ENCODE assay signal across 8 mouse cellular contexts in genomic region chr3:88023192-88024074, GRCm38 (mm10). TPM values are rescaled to one million over a fixed set of nuclear protein-coding genes. Genes with fewer than 3 reads are reported as not detected.
DNase-seq lines count a peak whose midpoint lies in the region; ATAC-seq lines count a peak whose summit lies in the region.

No protein-coding gene starts in this region.

- DNase-seq in heart, postnatal 36 days: no peak
- no peak for DNase-seq in intestine, embryonic 14.5 days (ENCODE audit: low spot score)
- no peak for DNase-seq in thymus, postnatal 0 days (ENCODE audit: low spot score)
- DNase-seq in layer of hippocampus, postnatal 25 days (ENCODE audit: extremely low spot score in 1 of 2, low spot score in 1 of 2): no peak

- WGBS in heart, embryonic 12.5 days: under 1% methylated on average over 81 of the region's 81 CpGs
- WGBS in embryonic facial prominence, embryonic 12.5 days: under 1% methylated on average over 81 of the region's 81 CpGs
- under 1% methylated on average over 79 of the region's 81 CpGs for WGBS in intestine, embryonic 14.5 days
- WGBS in midbrain, embryonic 15.5 days: under 1% methylated on average over 81 of the region's 81 CpGs

- peak overlapping the region; percentile 98 for H3K4me2 ChIP-seq in heart, embryonic 12.5 days
- peak overlapping the region; percentile 89 for H3K4me2 ChIP-seq in embryonic facial prominence, embryonic 12.5 days (replicated peaks)
- peak overlapping the region; percentile 94 for H3K4me2 ChIP-seq in intestine, embryonic 14.5 days (ENCODE audit: low read length)
- peak overlapping the region; percentile 64 for H3K4me2 ChIP-seq in midbrain, embryonic 15.5 days

- H3K9ac ChIP-seq in heart, embryonic 12.5 days: peak overlapping the region; percentile 56
- 0 out of 2 replicates have a peak overlapping the region, but pooled peaks have one; percentile 11 for H3K9ac ChIP-seq in embryonic facial prominence, embryonic 12.5 days
- H3K9ac ChIP-seq in intestine, embryonic 14.5 days (ENCODE audit: low read length): peak overlapping the region; percentile 14; the same call in 1 of the 2 replicates
- peak overlapping the region; percentile 29 for H3K9ac ChIP-seq in midbrain, embryonic 15.5 days

- peaks cover 20% of the 10 kb centered on the region for H3K4me1 ChIP-seq in heart, embryonic 12.5 days (replicated peaks)
- H3K4me1 ChIP-seq in embryonic facial prominence, embryonic 12.5 days: peaks cover 17% of the 10 kb centered on the region
- peaks cover 7% of the 10 kb centered on the region for H3K4me1 ChIP-seq in intestine, embryonic 14.5 days (replicated peaks; ENCODE audit: control insufficient read depth, insufficient read depth, low read length)
- H3K4me1 ChIP-seq in midbrain, embryonic 15.5 days: peaks cover 20% of the 10 kb centered on the region

- H3K36me3 ChIP-seq in heart, embryonic 12.5 days: no peaks in the 10 kb centered on the region
- H3K36me3 ChIP-seq in embryonic facial prominence, embryonic 12.5 days: no peaks in the 10 kb centered on the region
- no peaks in the 10 kb centered on the region for H3K36me3 ChIP-seq in intestine, embryonic 14.5 days (ENCODE audit: control insufficient read depth, insufficient read depth, low read length)
- H3K36me3 ChIP-seq in midbrain, embryonic 15.5 days (replicated peaks): no peaks in the 10 kb centered on the region

- H3K27ac ChIP-seq in heart, embryonic 12.5 days (ENCODE audit: poor library complexity, severe bottlenecking): no peak overlapping the region
- H3K27ac ChIP-seq in embryonic facial prominence, embryonic 12.5 days: no peak overlapping the region
- no peak overlapping the region for H3K27ac ChIP-seq in intestine, embryonic 14.5 days (ENCODE audit: low read depth)
- no peak overlapping the region for H3K27ac ChIP-seq in midbrain, embryonic 15.5 days

- peaks cover 77% of the 10 kb centered on the region for H3K27me3 ChIP-seq in heart, embryonic 12.5 days (replicated peaks)
- H3K27me3 ChIP-seq in embryonic facial prominence, embryonic 12.5 days: peaks cover 74% of the 10 kb centered on the region
- peaks cover 79% of the 10 kb centered on the region for H3K27me3 ChIP-seq in intestine, embryonic 14.5 days (replicated peaks; ENCODE audit: control insufficient read depth, insufficient read depth, low read length)
- H3K27me3 ChIP-seq in midbrain, embryonic 15.5 days (replicated peaks): peaks cover 67% of the 10 kb centered on the region

- intact Hi-C loops in heart, postnatal 36 days (cut with DNase I): loop anchor here (2.0 kb wide), 2 partner anchors 15 to 35 kb away; partner anchors contain the start of gene Naxe

- H3K9me3 ChIP-seq in heart, embryonic 12.5 days (replicated peaks): peaks cover 9% of the 10 kb centered on the region
- H3K9me3 ChIP-seq in embryonic facial prominence, embryonic 12.5 days: no peaks in the 10 kb centered on the region
- peaks cover 6% of the 10 kb centered on the region for H3K9me3 ChIP-seq in intestine, embryonic 14.5 days (ENCODE audit: control insufficient read depth, low read length)
- no peaks in the 10 kb centered on the region for H3K9me3 ChIP-seq in midbrain, embryonic 15.5 days

- peak overlapping the region; percentile 56 for H3K4me3 ChIP-seq in heart, embryonic 12.5 days
- H3K4me3 ChIP-seq in embryonic facial prominence, embryonic 12.5 days: peak overlapping the region; percentile 46
- H3K4me3 ChIP-seq in intestine, embryonic 14.5 days (ENCODE audit: low read depth, low read length): peak overlapping the region; percentile 47
- peak overlapping the region; percentile 48 for H3K4me3 ChIP-seq in midbrain, embryonic 15.5 days

- ATAC-seq in heart, embryonic 12.5 days (ENCODE audit: insufficient number of reproducible peaks, low FRiP score): peak; percentile 46; the same call in 1 of the 2 replicates
- ATAC-seq in CD4-positive, CD25-positive, alpha-beta regulatory T cell, adult 4 months: peak; percentile 56
- ATAC-seq in embryonic facial prominence, embryonic 12.5 days (ENCODE audit: insufficient number of reproducible peaks, insufficient read depth, low FRiP score, low TSS enrichment): peak; percentile 48; the same call in 1 of the 2 replicates
- ATAC-seq in intestine, embryonic 14.5 days (replicated peaks; ENCODE audit: low FRiP score, low TSS enrichment, low read depth): no peak; the same call in none of the 2 replicates
- peak; percentile 84 for ATAC-seq in midbrain, embryonic 15.5 days (replicated peaks)

RNA-seq across cellular contexts. Expression of gene Hapln2, which starts 4.0 kb away (rescaled TPM):
- 0.08 and 0.17 TPM in 2 replicates for polyA plus RNA-seq in heart, embryonic 12.5 days (2016; fragmentation: Nextera tagmentation; extraction: Ambion mirVana)
- not detected for total RNA-seq in heart, postnatal 36 days (2021)
- under 1 TPM in 1 of 2 experiments, not detected in 1; 0.17 TPM for polyA plus RNA-seq in CD4-positive, CD25-positive, alpha-beta regulatory T cell, adult 4 months (2017; shearing (Covaris generic))
- polyA plus RNA-seq in embryonic facial prominence, embryonic 12.5 days (2016; fragmentation: Nextera tagmentation; extraction: Ambion mirVana): 0.09 and 0.34 TPM in 2 replicates
- polyA plus RNA-seq in intestine, embryonic 14.5 days (2014; fragmentation: Nextera tagmentation; extraction: Ambion mirVana): 0.13 TPM in 1 of 2 replicates, not detected in the other
- 0.71 and 0.82 TPM in 2 replicates for polyA plus RNA-seq in midbrain, embryonic 15.5 days (2015; fragmentation: Nextera tagmentation; extraction: Ambion mirVana)
- 0.16 TPM in 1 of 2 replicates, not detected in the other for polyA plus RNA-seq in thymus, postnatal 0 days (2015; fragmentation: Nextera tagmentation; extraction: Ambion mirVana)
- 10 to 100 TPM in 1 of 2 experiments, 1 to 10 TPM in 1; 7.3 to 12.0 TPM for total RNA-seq in layer of hippocampus, postnatal 25 days (2021)

RNA-seq across cellular contexts. Expression of gene Gpatch4, which starts 19.5 kb away (rescaled TPM):
- polyA plus RNA-seq in heart, embryonic 12.5 days (2016; fragmentation: Nextera tagmentation; extraction: Ambion mirVana): 19.2 and 19.7 TPM in 2 replicates
- total RNA-seq in heart, postnatal 36 days (2021): 10 to 100 TPM in 1 of 2 experiments, 1 to 10 TPM in 1; 8.2 to 10.3 TPM
- 10 to 100 TPM; 33.8 to 36.0 TPM for polyA plus RNA-seq in CD4-positive, CD25-positive, alpha-beta regulatory T cell, adult 4 months (2017; shearing (Covaris generic))
- polyA plus RNA-seq in embryonic facial prominence, embryonic 12.5 days (2016; fragmentation: Nextera tagmentation; extraction: Ambion mirVana): 32.7 and 34.6 TPM in 2 replicates
- 41.1 and 45.5 TPM in 2 replicates for polyA plus RNA-seq in intestine, embryonic 14.5 days (2014; fragmentation: Nextera tagmentation; extraction: Ambion mirVana)
- 32.0 and 35.3 TPM in 2 replicates for polyA plus RNA-seq in midbrain, embryonic 15.5 days (2015; fragmentation: Nextera tagmentation; extraction: Ambion mirVana)
- 34.6 and 37.4 TPM in 2 replicates for polyA plus RNA-seq in thymus, postnatal 0 days (2015; fragmentation: Nextera tagmentation; extraction: Ambion mirVana)
- total RNA-seq in layer of hippocampus, postnatal 25 days (2021): 10 to 100 TPM; 14.9 to 15.7 TPM

RNA-seq across cellular contexts. Expression of gene Bcan, which starts 23.4 kb away (rescaled TPM):
- 0.09 and 0.15 TPM in 2 replicates for polyA plus RNA-seq in heart, embryonic 12.5 days (2016; fragmentation: Nextera tagmentation; extraction: Ambion mirVana)
- under 1 TPM in 1 of 2 experiments, not detected in 1; 0.19 TPM for total RNA-seq in heart, postnatal 36 days (2021)
- polyA plus RNA-seq in CD4-positive, CD25-positive, alpha-beta regulatory T cell, adult 4 months (2017; shearing (Covaris generic)): not detected
- 0.15 and 0.39 TPM in 2 replicates for polyA plus RNA-seq in embryonic facial prominence, embryonic 12.5 days (2016; fragmentation: Nextera tagmentation; extraction: Ambion mirVana)
- polyA plus RNA-seq in intestine, embryonic 14.5 days (2014; fragmentation: Nextera tagmentation; extraction: Ambion mirVana): 0.26 and 0.73 TPM in 2 replicates
- polyA plus RNA-seq in midbrain, embryonic 15.5 days (2015; fragmentation: Nextera tagmentation; extraction: Ambion mirVana): 53.4 and 62.8 TPM in 2 replicates
- 0.23 and 0.27 TPM in 2 replicates for polyA plus RNA-seq in thymus, postnatal 0 days (2015; fragmentation: Nextera tagmentation; extraction: Ambion mirVana)
- 100 to 1,000 TPM; 329 to 388 TPM for total RNA-seq in layer of hippocampus, postnatal 25 days (2021)

RNA-seq across cellular contexts. Expression of gene Naxe, which starts 34.9 kb away (rescaled TPM):
- polyA plus RNA-seq in heart, embryonic 12.5 days (2016; fragmentation: Nextera tagmentation; extraction: Ambion mirVana): 137 and 139 TPM in 2 replicates
- 10 to 100 TPM; 73.9 to 75.5 TPM for total RNA-seq in heart, postnatal 36 days (2021)
- 10 to 100 TPM; 67.4 to 72.4 TPM for polyA plus RNA-seq in CD4-positive, CD25-positive, alpha-beta regulatory T cell, adult 4 months (2017; shearing (Covaris generic))
- polyA plus RNA-seq in embryonic facial prominence, embryonic 12.5 days (2016; fragmentation: Nextera tagmentation; extraction: Ambion mirVana): 183 and 187 TPM in 2 replicates
- 169 and 170 TPM in 2 replicates for polyA plus RNA-seq in intestine, embryonic 14.5 days (2014; fragmentation: Nextera tagmentation; extraction: Ambion mirVana)
- 158 and 159 TPM in 2 replicates for polyA plus RNA-seq in midbrain, embryonic 15.5 days (2015; fragmentation: Nextera tagmentation; extraction: Ambion mirVana)
- polyA plus RNA-seq in thymus, postnatal 0 days (2015; fragmentation: Nextera tagmentation; extraction: Ambion mirVana): 145 and 155 TPM in 2 replicates
- 10 to 100 TPM; 80.8 to 84.2 TPM for total RNA-seq in layer of hippocampus, postnatal 25 days (2021)

RNA-seq across cellular contexts. Expression of gene Nes, which starts 52.6 kb away (rescaled TPM):
- polyA plus RNA-seq in heart, embryonic 12.5 days (2016; fragmentation: Nextera tagmentation; extraction: Ambion mirVana): 33.0 and 34.6 TPM in 2 replicates
- total RNA-seq in heart, postnatal 36 days (2021): 10 to 100 TPM; 18.7 to 22.7 TPM
- polyA plus RNA-seq in CD4-positive, CD25-positive, alpha-beta regulatory T cell, adult 4 months (2017; shearing (Covaris generic)): not detected
- polyA plus RNA-seq in embryonic facial prominence, embryonic 12.5 days (2016; fragmentation: Nextera tagmentation; extraction: Ambion mirVana): 40.0 and 42.0 TPM in 2 replicates
- polyA plus RNA-seq in intestine, embryonic 14.5 days (2014; fragmentation: Nextera tagmentation; extraction: Ambion mirVana): 11.9 and 13.4 TPM in 2 replicates
- polyA plus RNA-seq in midbrain, embryonic 15.5 days (2015; fragmentation: Nextera tagmentation; extraction: Ambion mirVana): 33.0 and 40.7 TPM in 2 replicates
- 3.2 and 4.5 TPM in 2 replicates for polyA plus RNA-seq in thymus, postnatal 0 days (2015; fragmentation: Nextera tagmentation; extraction: Ambion mirVana)
- total RNA-seq in layer of hippocampus, postnatal 25 days (2021): 1 to 10 TPM; 4.6 to 5.5 TPM

Comparison
In these comparisons a context has a peak if more than half of its experiments do, and no peak if none do; other contexts are left out.
1. RNA of gene Bcan, which starts 23.4 kb away (polyA plus RNA-seq): 53.4 to 62.8 TPM in midbrain, embryonic 15.5 days; 0.26 to 0.73 TPM in intestine, embryonic 14.5 days, 0.23 to 0.27 TPM in thymus, postnatal 0 days, 0.15 to 0.39 TPM in embryonic facial prominence, embryonic 12.5 days, 0.09 to 0.15 TPM in heart, embryonic 12.5 days and not detected in CD4-positive, CD25-positive, alpha-beta regulatory T cell, adult 4 months; every median in the first group is over 10 times any median in the second.
2. Peak in every context shown above with its lines, with median percentiles within 50 percentile points of each other: H3K4me2 ChIP-seq, H3K4me3 ChIP-seq and H3K9ac ChIP-seq.